Mouse (Mus musculus) kidney, adult 2 months (tissue): ENCODE measurements around the gene Dlx6. TPM values are rescaled to one million over a fixed set of nuclear protein-coding genes. Genes with fewer than 3 reads are reported as not detected.

Experiments
- DNase-seq: peaks from one replicate; pipeline ENCODE4 v3.0.0; 2021
- H3K27ac ChIP-seq: fragments of 200-500 bp; 2 replicates; pipeline ENCODE4 v1.5.1; 2012; ENCODE audit warnings: low read depth, low read length, control low read depth, inconsistent platforms; ENCODE audit not compliant: insufficient read depth
- H3K27me3 ChIP-seq: fragments of 200-500 bp; replicated peaks from 2 replicates; pipeline ENCODE4 v1.6.1; 2012; ENCODE audit warnings: mild to moderate bottlenecking, moderate library complexity, low read length, inconsistent platforms; ENCODE audit not compliant: control insufficient read depth, insufficient read depth
- H3K36me3 ChIP-seq: fragments of 200-500 bp; 2 replicates; pipeline ENCODE4 v1.6.1; 2012; ENCODE audit warnings: mild to moderate bottlenecking, moderate library complexity, low read length, inconsistent platforms; ENCODE audit not compliant: control insufficient read depth, insufficient read depth
- H3K4me1 ChIP-seq: fragments of 200-500 bp; 2 replicates; pipeline ENCODE4 v1.6.1; 2011; ENCODE audit warnings: low read length; ENCODE audit not compliant: control insufficient read depth, insufficient read depth
- H3K4me3 ChIP-seq: fragments of 200-500 bp; 2 replicates; pipeline ENCODE4 v1.5.1; 2011; ENCODE audit warnings: mild to moderate bottlenecking, low read depth, low read length, control low read depth; ENCODE audit not compliant: insufficient read depth
- CTCF ChIP-seq: fragments of 200-500 bp; conservative IDR thresholded peaks from 2 replicates; pipeline ENCODE4 v1.5.1; 2011; ENCODE audit warnings: low read depth, mild to moderate bottlenecking, control low read depth, low read length, moderate library complexity, mixed read lengths; ENCODE audit not compliant: insufficient read depth, insufficient read length
- POLR2A ChIP-seq: fragments of 200-500 bp; IDR thresholded peaks from one replicate; pipeline ENCODE4 v1.6.1; 2011; ENCODE audit warnings: low read depth, low read length, control low read depth
- WGBS: fragments of 180-500 bp; shearing (Covaris S2); methylation state at CpG from one replicate; pipeline ENCODE4 v1.1.7; 2018; 5-methylcytosine and 5-hydroxymethylcytosine counted together
- polyA plus RNA-seq: library from polyadenylated mRNA; depleted of rRNA; stranded (reverse); fragments of >200 nt; gene quantifications from 2 replicates; pipeline ENCODE4 v1.2.3, GENCODE M21; 2012; rRNA removed

Gene Dlx6
- polyA plus RNA-seq = not detected in 2 replicates

GRCm38 (mm10) chr6:6863160-6863870 lies at the start of gene Dlx6:
Gene Dlx6 (plus strand): TSS chr6:6863334.
- no peak for TF ChIP-seq POLR2A
- no peak for TF ChIP-seq CTCF
- Histone ChIP-seq H3K4me1 (peaks cover 3% of the 10 kb centered on the region; the same call in 1 of the 2 replicates), H3K27ac (no peak within 1 kb of the TSS), H3K36me3 (no peaks in the 10 kb centered on the region), H3K4me3 (peak within 1 kb of the TSS; percentile 10; the same call in 1 of the 2 replicates), H3K27me3 (peaks cover 15% of the 10 kb centered on the region)
- DNase-seq = no peak
- WGBS = 2% methylated on average over 47 of the region's 52 CpGs

GRCm38 (mm10) chr6:6816821-6817220 lies 46.3 kb upstream of the Dlx6 start:
- Histone ChIP-seq H3K27ac (no peak overlapping the region), H3K36me3 (no peaks in the 10 kb centered on the region), H3K4me3 (no peak overlapping the region), H3K4me1 (no peaks in the 10 kb centered on the region), H3K27me3 (no peaks in the 10 kb centered on the region)
- no peak for TF ChIP-seq POLR2A
- TF ChIP-seq CTCF = no peak
- no peak for DNase-seq
- WGBS = 68% methylated on average over 6 of the region's 6 CpGs

GRCm38 (mm10) chr6:6818036-6818788 lies 44.9 kb upstream of the Dlx6 start:
- Histone ChIP-seq H3K4me1 (no peaks in the 10 kb centered on the region), H3K36me3 (no peaks in the 10 kb centered on the region), H3K4me3 (no peak overlapping the region), H3K27ac (no peak overlapping the region), H3K27me3 (no peaks in the 10 kb centered on the region; the same call in 1 of the 2 replicates)
- 35% methylated on average over 9 of the region's 9 CpGs for WGBS
- DNase-seq = no peak
- no peak for TF ChIP-seq CTCF
- no peak for TF ChIP-seq POLR2A

- no peaks in the 10 kb centered on the region for H3K4me1 ChIP-seq
- DNase-seq = no peak
- no peaks in the 10 kb centered on the region for H3K36me3 ChIP-seq
- no peak overlapping the region for H3K4me3 ChIP-seq
- WGBS = 21% methylated on average over 7 of the region's 7 CpGs
- TF ChIP-seq CTCF = no peak
- no peaks in the 10 kb centered on the region; the same call in 1 of the 2 replicates for H3K27me3 ChIP-seq
- no peak overlapping the region for H3K27ac ChIP-seq
Measured at GRCm38 (mm10) chr6:6819134-6819533, 44.0 kb upstream of the Dlx6 start.

GRCm38 (mm10) chr6:6825313-6825712 lies 37.8 kb upstream of the Dlx6 start:
- no peak for DNase-seq
- no peak overlapping the region for H3K4me3 ChIP-seq
- H3K36me3 ChIP-seq = no peaks in the 10 kb centered on the region
- no peaks in the 10 kb centered on the region; the same call in 1 of the 2 replicates for H3K27me3 ChIP-seq
- TF ChIP-seq CTCF (no peak), POLR2A (no peak)
- no peak overlapping the region for H3K27ac ChIP-seq
- H3K4me1 ChIP-seq = no peaks in the 10 kb centered on the region

DNA sequence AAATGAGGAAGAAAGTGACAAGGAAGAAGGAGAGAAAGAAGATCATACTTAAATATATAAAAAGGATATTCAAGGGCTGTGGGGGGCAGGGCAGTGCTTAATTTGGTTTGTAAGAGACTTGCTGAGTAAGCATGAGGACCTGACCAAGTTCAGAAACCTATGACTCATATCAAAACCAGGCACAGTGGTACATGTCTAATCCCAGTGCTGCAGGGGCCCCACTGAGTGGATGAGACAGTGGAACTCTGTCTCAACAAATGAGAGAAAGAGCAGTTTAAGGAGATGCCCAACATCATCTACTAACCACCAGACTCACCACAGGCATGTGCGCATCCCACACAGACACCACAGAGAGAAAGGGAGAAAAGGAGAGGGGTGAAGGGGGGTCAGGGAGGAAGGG lies 36.3 kb upstream of the Dlx6 start:
- Histone ChIP-seq H3K27ac (no peak overlapping the region), H3K4me1 (no peaks in the 10 kb centered on the region), H3K36me3 (no peaks in the 10 kb centered on the region), H3K27me3 (peaks cover 1% of the 10 kb centered on the region; the same call in 1 of the 2 replicates), H3K4me3 (no peak overlapping the region)
- 88% methylated on average over 1 of the region's 1 CpGs for WGBS
- TF ChIP-seq CTCF (no peak), POLR2A (no peak)
- DNase-seq = no peak

DNA sequence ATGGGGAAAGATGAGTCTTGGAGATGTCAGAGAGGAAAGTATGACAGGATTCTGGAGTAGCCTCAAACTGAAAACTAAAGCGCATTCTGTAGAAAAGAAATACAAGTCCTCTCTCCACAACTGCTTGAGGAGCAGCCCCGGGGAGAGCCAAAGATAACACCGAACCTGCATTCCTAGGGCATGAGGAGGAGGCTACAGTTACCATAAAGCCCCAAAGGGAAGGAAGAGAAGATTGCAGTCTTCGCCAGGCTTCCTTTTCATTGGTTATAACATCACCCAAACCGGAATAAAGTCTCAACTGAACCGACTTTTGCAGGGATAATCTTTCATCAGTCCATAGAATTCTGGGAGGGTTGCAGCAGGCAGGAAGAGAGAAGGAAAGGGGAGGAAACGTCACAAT lies 32.7 kb upstream of the Dlx6 start:
- Histone ChIP-seq H3K4me3 (no peak overlapping the region), H3K27me3 (0 out of 2 replicates have a peak, but pooled peaks cover 1% of the 10 kb centered on the region), H3K4me1 (no peaks in the 10 kb centered on the region), H3K36me3 (no peaks in the 10 kb centered on the region), H3K27ac (no peak overlapping the region)
- DNase-seq = no peak
- WGBS = 47% methylated on average over 7 of the region's 7 CpGs
- TF ChIP-seq CTCF = no peak
- TF ChIP-seq POLR2A = no peak
